Mouse (Mus musculus) ES-Bruce4 (cell line): ENCODE measurements around the gene Plcg2. TPM values are rescaled to one million over a fixed set of nuclear protein-coding genes. Genes with fewer than 3 reads are reported as not detected.

Experiments used
- H3K27ac ChIP-seq: 2 replicates; pipeline ENCODE4 v1.5.1; 2012; ENCODE audit warnings: low read length, inconsistent platforms; ENCODE audit not compliant: insufficient read depth
- H3K27me3 ChIP-seq: 2 replicates; pipeline ENCODE4 v1.6.1; 2012; ENCODE audit warnings: mild to moderate bottlenecking, low read length, inconsistent platforms; ENCODE audit not compliant: control insufficient read depth, poor library complexity, insufficient read depth, severe bottlenecking
- H3K36me3 ChIP-seq: 2 replicates; pipeline ENCODE4 v1.6.1; 2012; ENCODE audit warnings: inconsistent platforms, mild to moderate bottlenecking, low read length, moderate library complexity; ENCODE audit not compliant: control insufficient read depth, poor library complexity, insufficient read depth, severe bottlenecking
- H3K4me1 ChIP-seq: one replicate; pipeline ENCODE4 v1.8.1; 2011; ENCODE audit warnings: low read length; ENCODE audit not compliant: control insufficient read depth, insufficient read depth
- H3K4me3 ChIP-seq: 2 replicates; pipeline ENCODE4 v1.5.1; 2011; ENCODE audit warnings: low read depth, mild to moderate bottlenecking, low read length
- H3K9ac ChIP-seq: 2 replicates; pipeline ENCODE4 v1.6.1; 2012; ENCODE audit warnings: low read depth, mild to moderate bottlenecking, inconsistent platforms; ENCODE audit not compliant: poor library complexity, severe bottlenecking
- H3K9me3 ChIP-seq: replicated peaks from 2 replicates; pipeline ENCODE4 v1.6.1; 2012; ENCODE audit warnings: mild to moderate bottlenecking, low read length, inconsistent platforms; ENCODE audit not compliant: control insufficient read depth, poor library complexity, insufficient read depth, severe bottlenecking
- CTCF ChIP-seq: IDR thresholded peaks from one replicate; pipeline ENCODE4 v1.8.1; 2011; ENCODE audit warnings: low read depth, low read length
- EP300 ChIP-seq: IDR thresholded peaks from 2 replicates; pipeline ENCODE4 v1.6.1; 2011; ENCODE audit warnings: low read depth, low read length; ENCODE audit not compliant: insufficient read depth
- POLR2A ChIP-seq: IDR thresholded peaks from one replicate; pipeline ENCODE4 v1.8.1; 2011; ENCODE audit warnings: low read length; ENCODE audit not compliant: insufficient read depth
- polyA plus RNA-seq: library from polyadenylated mRNA; stranded (reverse); fragments of >200 nt; gene quantifications from 2 replicates; pipeline ENCODE4 v1.2.4, GENCODE M21; 2011; ENCODE audit warnings: low read depth; ENCODE audit not compliant: missing spikeins, insufficient read depth, insufficient read length

Plcg2 gene
- polyA plus RNA-seq, 1 experiment = 32.4 TPM

GRCm38 (mm10) chr8:117462701-117463284, 35.3 kb upstream of the Plcg2 start:
- Histone ChIP-seq H3K27ac (no peak overlapping the region), H3K27me3 (no peaks in the 10 kb centered on the region), H3K4me3 (no peak overlapping the region), H3K9ac (no peak overlapping the region), H3K9me3 (no peaks in the 10 kb centered on the region), H3K36me3 (peaks cover 3% of the 10 kb centered on the region), H3K4me1 (peaks cover 2% of the 10 kb centered on the region)
- TF ChIP-seq POLR2A = no peak
- no peak for TF ChIP-seq EP300
- no peak for TF ChIP-seq CTCF

DNA sequence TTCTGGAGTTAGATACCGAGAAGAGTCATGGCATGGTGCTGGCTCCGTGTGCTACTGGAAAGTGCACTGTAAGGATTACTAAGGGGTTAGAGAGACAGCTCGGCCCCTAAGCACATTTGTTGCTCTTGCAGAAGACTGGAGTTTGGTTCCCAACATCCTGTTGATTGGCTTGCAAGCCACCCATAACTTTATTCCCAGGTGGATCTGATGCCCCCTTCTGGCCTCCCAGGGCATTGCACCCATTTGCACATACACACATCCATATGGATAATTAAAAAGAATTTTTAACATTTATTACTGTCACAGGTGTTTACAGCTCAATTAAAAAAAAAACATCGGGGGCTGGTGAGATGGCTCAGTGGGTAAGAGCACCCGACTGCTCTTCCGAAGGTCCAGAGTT, 33.6 kb upstream of the Plcg2 start:
- Histone ChIP-seq H3K4me3 (no peak overlapping the region), H3K9ac (no peak overlapping the region)
- no peak for TF ChIP-seq EP300
- peak; percentile 28 for TF ChIP-seq CTCF
- no peak for TF ChIP-seq POLR2A

DNA sequence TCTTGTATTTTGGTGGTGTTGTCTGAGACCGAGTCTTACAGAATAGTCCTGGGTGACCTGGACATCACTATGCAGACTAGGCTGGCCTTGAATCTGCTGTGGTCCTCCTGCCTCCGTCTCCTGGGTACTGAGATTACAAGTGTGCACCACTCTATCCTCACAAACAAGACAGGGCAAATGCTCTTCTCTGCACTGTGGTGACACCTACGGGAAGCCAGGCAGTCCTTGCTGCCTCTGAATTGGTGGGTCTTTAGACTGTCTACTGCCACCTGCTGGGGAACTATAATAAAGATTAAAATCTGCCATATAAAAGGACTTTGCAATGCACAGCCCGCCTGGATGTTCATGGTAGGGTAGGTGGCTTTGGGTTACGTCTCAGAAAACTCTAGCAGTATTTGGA, 32.8 kb upstream of the Plcg2 start:
- TF ChIP-seq EP300 = no peak
- peak; percentile 98 for TF ChIP-seq CTCF
- H3K9ac ChIP-seq = no peak overlapping the region
- H3K9me3 ChIP-seq = no peaks in the 10 kb centered on the region
- H3K4me3 ChIP-seq = no peak overlapping the region
- H3K36me3 ChIP-seq = no peaks in the 10 kb centered on the region
- peak overlapping the region; percentile 40; the same call in 1 of the 2 replicates for H3K27ac ChIP-seq
- H3K27me3 ChIP-seq = no peaks in the 10 kb centered on the region
- H3K4me1 ChIP-seq = no peaks in the 10 kb centered on the region

More for the DNA sequence above, 33.6 kb upstream of the Plcg2 start:
- no peak overlapping the region for H3K27ac ChIP-seq
- no peaks in the 10 kb centered on the region for H3K27me3 ChIP-seq
- H3K9me3 ChIP-seq = no peaks in the 10 kb centered on the region
- H3K36me3 ChIP-seq = no peaks in the 10 kb centered on the region; the same call in 1 of the 2 replicates
- peaks cover 2% of the 10 kb centered on the region for H3K4me1 ChIP-seq

GRCm38 (mm10) chr8:117467466-117467865, 30.6 kb upstream of the Plcg2 start:
- Histone ChIP-seq H3K36me3 (no peaks in the 10 kb centered on the region), H3K9ac (no peak overlapping the region), H3K27me3 (no peaks in the 10 kb centered on the region), H3K9me3 (no peaks in the 10 kb centered on the region), H3K4me3 (no peak overlapping the region), H3K27ac (no peak overlapping the region), H3K4me1 (no peaks in the 10 kb centered on the region)
- TF ChIP-seq CTCF (no peak), EP300 (no peak), POLR2A (no peak)

DNA sequence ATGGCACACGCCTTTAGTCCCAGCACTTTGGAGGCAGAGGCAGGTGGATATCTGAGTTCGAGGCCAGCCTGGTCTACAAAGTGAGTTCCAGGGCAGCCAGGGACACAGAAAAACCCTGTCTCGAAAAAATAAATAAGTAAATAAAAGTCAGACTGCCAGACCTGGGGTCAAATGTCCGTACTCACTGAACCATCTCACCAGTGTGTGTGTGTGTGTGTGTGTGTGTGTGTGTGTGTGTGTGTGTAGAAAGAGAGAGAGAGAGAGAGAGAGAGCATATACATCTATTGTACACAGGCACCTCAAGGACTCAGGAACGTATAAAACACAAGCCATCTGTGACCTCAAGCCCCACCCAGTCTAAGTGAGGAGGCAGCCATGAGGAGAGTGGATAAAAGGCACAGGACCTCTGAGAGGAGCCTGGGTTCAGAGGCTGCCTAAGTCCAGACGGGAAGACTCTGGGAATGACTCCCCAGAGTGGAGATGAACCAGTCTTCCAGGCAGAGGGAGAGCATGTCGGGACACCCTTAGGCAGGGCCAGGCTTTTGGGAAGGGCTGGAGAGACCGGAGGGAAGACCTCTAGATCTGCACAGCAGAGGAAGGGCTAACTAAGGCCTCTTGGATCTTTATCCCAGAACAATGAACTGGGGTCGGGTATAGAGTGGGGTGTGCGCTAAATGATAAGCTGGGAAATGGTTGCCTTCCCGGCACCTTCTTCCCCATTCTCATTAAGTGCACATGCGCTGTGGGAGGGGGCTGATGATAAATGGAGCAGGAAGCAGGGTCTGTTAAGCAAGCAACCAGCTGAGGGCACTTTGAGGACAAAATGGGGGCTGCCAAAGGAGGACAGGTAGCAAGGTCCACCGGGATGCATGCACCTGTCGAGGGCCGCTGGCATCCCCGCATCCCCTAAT, 28.4 kb upstream of the Plcg2 start:
- no peak for TF ChIP-seq CTCF
- no peak for TF ChIP-seq POLR2A
- no peak for TF ChIP-seq EP300
- no peak overlapping the region for H3K27ac ChIP-seq
- H3K9me3 ChIP-seq = no peaks in the 10 kb centered on the region
- H3K36me3 ChIP-seq = no peaks in the 10 kb centered on the region
- peak overlapping the region; percentile 12; the same call in 1 of the 2 replicates for H3K4me3 ChIP-seq
- no peak overlapping the region for H3K9ac ChIP-seq
- no peaks in the 10 kb centered on the region for H3K4me1 ChIP-seq
- H3K27me3 ChIP-seq = no peaks in the 10 kb centered on the region

GRCm38 (mm10) chr8:117470342-117470781, 27.7 kb upstream of the Plcg2 start:
- TF ChIP-seq POLR2A = no peak
- no peak for TF ChIP-seq CTCF
- no peak for TF ChIP-seq EP300
- Histone ChIP-seq H3K9me3 (no peaks in the 10 kb centered on the region), H3K27me3 (no peaks in the 10 kb centered on the region), H3K4me1 (no peaks in the 10 kb centered on the region), H3K4me3 (peak overlapping the region; percentile 48), H3K9ac (no peak overlapping the region), H3K36me3 (no peaks in the 10 kb centered on the region), H3K27ac (no peak overlapping the region)
